Mouse (Mus musculus) neural tube, embryonic 11.5 days (tissue): ENCODE results near the gene Spem1. TPM values are rescaled to one million over a fixed set of nuclear protein-coding genes. Genes with fewer than 3 reads are reported as not detected.

Experiments used
- ATAC-seq: fragments of 200-750 bp; cut with Nextera tagmentation; 2 replicates; pipeline ENCODE4 v1.8.0; 2017; ENCODE audit warnings: moderate number of reproducible peaks, mild to moderate bottlenecking, moderate TSS enrichment, moderate library complexity; ENCODE audit not compliant: insufficient read depth, low FRiP score, low TSS enrichment
- DNase-seq: peaks from one replicate; pipeline ENCODE4 v3.0.0-alpha.2; 2015; ENCODE audit warnings: low spot score
- H3K27ac ChIP-seq: fragments of 300-500 bp; sonication (generic); 2 replicates; pipeline ENCODE4 v1.5.1; 2014; ENCODE audit warnings: low read depth, mild to moderate bottlenecking, low read length
- H3K27me3 ChIP-seq: fragments of 300-500 bp; sonication (generic); 2 replicates; pipeline ENCODE4 v1.6.1; 2014; ENCODE audit warnings: mild to moderate bottlenecking, low read length, mixed read lengths; ENCODE audit not compliant: control insufficient read depth, insufficient read depth
- H3K36me3 ChIP-seq: fragments of 300-500 bp; sonication (generic); 2 replicates; pipeline ENCODE4 v1.6.1; 2014; ENCODE audit warnings: mild to moderate bottlenecking, low read length, moderate library complexity, mixed read lengths; ENCODE audit not compliant: control insufficient read depth, insufficient read depth
- H3K4me1 ChIP-seq: fragments of 300-500 bp; sonication (generic); 2 replicates; pipeline ENCODE4 v1.6.1; 2014; ENCODE audit warnings: low read length, mixed read lengths; ENCODE audit not compliant: control insufficient read depth, insufficient read depth
- H3K4me2 ChIP-seq: fragments of 300-500 bp; sonication (generic); 2 replicates; pipeline ENCODE4 v1.6.1; 2014; ENCODE audit warnings: low read depth, mild to moderate bottlenecking, moderate library complexity
- H3K4me3 ChIP-seq: fragments of 300-500 bp; sonication (generic); 2 replicates; pipeline ENCODE4 v1.5.1; 2014; ENCODE audit warnings: low read depth, low read length
- H3K9ac ChIP-seq: fragments of 300-500 bp; sonication (generic); 2 replicates; pipeline ENCODE4 v1.6.1; 2014; ENCODE audit warnings: mild to moderate bottlenecking, low read length
- H3K9me3 ChIP-seq: fragments of 300-500 bp; sonication (generic); 2 replicates; pipeline ENCODE4 v1.6.1; 2016; ENCODE audit warnings: low read length; ENCODE audit not compliant: control insufficient read depth
- WGBS: fragments of 180-500 bp; shearing (Covaris S2); extraction: QIAGEN DNeasy Blood & Tissue Kit; methylation state at CpG from one replicate; pipeline ENCODE4 v1.1.7; 2014; 5-methylcytosine and 5-hydroxymethylcytosine counted together
- polyA plus RNA-seq: library from polyadenylated mRNA; unstranded; fragments of >200 nt; fragmentation: Nextera tagmentation; extraction: Ambion mirVana; gene quantifications from 2 replicates; pipeline ENCODE4 v1.2.1, GENCODE M21; 2014

The Spem1 gene
- polyA plus RNA-seq, 1 experiment from 2014 or later, result not detected

DNA sequence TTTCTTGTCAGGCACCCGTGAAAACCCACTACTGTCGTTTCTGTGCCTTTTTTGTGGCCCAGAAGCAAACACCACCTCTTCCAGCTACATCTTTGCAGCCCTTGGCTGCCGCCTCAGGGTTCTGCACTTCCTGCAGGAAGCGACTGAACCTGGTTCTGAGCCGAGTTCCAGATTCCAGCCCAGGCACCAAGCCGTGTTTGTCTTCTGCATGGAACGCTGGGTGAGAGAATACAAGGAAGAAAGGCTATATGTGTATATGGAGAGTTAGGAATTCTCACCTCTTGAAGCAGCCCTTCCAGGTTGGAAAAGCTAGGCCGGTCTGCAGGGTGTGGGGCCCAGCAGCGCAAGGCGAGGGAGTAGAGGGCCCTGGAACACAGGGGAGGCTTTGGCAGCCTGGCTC lies 32.7 kb upstream of the Spem1 start:
- Histone ChIP-seq H3K27me3 (peaks cover 13% of the 10 kb centered on the region), H3K9ac (no peak overlapping the region), H3K36me3 (peaks cover 6% of the 10 kb centered on the region), H3K4me1 (no peaks in the 10 kb centered on the region), H3K4me2 (no peak overlapping the region), H3K27ac (no peak overlapping the region), H3K4me3 (no peak overlapping the region), H3K9me3 (no peaks in the 10 kb centered on the region)
- no peak for DNase-seq
- 89% methylated on average over 10 of the region's 10 CpGs for WGBS
- ATAC-seq, result no peak

DNA sequence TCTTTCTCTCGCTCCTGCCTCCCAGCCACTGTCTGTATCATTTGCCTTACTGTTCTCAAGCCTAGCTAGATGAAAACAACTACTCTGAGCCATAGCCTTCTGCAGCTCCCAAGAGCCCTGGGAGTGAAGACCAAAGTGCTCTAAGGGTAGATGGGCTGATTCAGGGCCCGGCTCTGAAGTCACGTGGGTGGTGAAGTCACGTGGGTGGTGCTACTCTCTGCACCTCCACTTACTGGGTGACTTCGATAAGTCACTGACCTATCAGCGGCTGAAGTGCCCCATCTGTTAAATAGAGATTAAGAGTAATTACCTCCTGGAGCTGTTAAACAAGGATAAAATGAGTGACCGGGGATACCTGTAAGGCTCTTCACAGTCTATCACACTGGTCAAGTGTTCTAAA lies 32.0 kb upstream of the Spem1 start:
- peaks cover 7% of the 10 kb centered on the region for H3K36me3 ChIP-seq
- DNase-seq (no peak), ATAC-seq (no peak)
- H3K27me3 ChIP-seq, result peaks cover 10% of the 10 kb centered on the region
- no peak overlapping the region for H3K4me2 ChIP-seq
- 80% methylated on average over 7 of the region's 7 CpGs for WGBS
- no peak overlapping the region for H3K9ac ChIP-seq
- H3K4me1 ChIP-seq, result no peaks in the 10 kb centered on the region
- H3K27ac ChIP-seq, result 0 out of 2 replicates have a peak overlapping the region, but pooled peaks have one; percentile 17
- H3K4me3 ChIP-seq, result no peak overlapping the region
- H3K9me3 ChIP-seq, result no peaks in the 10 kb centered on the region

DNA sequence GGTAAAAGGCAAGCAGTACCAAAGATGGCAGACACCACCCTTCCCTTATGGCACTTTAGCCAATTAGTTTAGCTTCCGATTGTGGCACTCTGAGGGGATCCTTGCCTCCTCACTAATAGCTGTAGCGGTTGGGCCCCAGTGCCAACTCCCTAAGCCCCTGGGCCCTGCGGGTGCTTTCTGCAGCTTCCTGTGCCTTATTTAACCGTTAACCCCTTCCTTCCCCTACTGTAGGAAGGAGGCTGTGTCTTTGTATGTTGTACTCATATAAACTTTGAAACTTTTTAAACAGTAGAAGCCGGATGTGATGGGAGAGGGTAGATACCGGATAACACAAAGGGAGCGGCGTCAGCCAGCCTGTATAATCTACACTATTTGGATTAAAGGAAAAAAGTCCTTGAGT lies 28.8 kb upstream of the Spem1 start:
- no peak for ATAC-seq
- H3K4me1 ChIP-seq, result peaks cover 13% of the 10 kb centered on the region

DNA sequence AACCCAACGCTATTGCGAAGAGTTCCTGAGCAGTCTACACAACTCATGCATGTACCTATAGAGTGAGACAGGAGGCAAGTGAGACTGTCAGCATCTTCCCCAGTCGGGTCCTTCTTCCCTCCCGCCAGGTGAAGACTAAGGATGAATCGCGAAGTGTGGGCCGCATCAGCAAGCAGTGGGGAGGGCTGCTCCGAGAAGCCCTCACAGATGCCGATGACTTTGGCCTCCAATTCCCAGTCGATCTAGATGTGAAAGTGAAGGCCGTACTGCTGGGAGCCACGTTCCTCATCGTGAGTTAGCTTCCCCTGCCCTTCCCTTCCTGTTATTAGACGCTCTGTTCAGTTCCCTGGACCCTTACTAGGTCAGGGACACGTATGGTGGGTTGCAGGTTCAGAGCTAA lies 27.9 kb upstream of the Spem1 start:
- Histone ChIP-seq H3K27me3 (no peaks in the 10 kb centered on the region), H3K9ac (no peak overlapping the region), H3K4me2 (no peak overlapping the region), H3K9me3 (no peaks in the 10 kb centered on the region), H3K27ac (no peak overlapping the region), H3K36me3 (peaks cover 7% of the 10 kb centered on the region), H3K4me1 (peaks cover 19% of the 10 kb centered on the region), H3K4me3 (no peak overlapping the region)
- WGBS, result 95% methylated on average over 15 of the region's 15 CpGs
- DNase-seq, result no peak
- no peak for ATAC-seq

More for the DNA sequence above, 28.8 kb upstream of the Spem1 start:
- Histone ChIP-seq H3K4me3 (no peak overlapping the region), H3K4me2 (no peak overlapping the region), H3K27me3 (no peaks in the 10 kb centered on the region), H3K9ac (no peak overlapping the region), H3K9me3 (no peaks in the 10 kb centered on the region), H3K27ac (no peak overlapping the region), H3K36me3 (peaks cover 7% of the 10 kb centered on the region)
- DNase-seq, result no peak
- WGBS, result 85% methylated on average over 8 of the region's 8 CpGs

DNA sequence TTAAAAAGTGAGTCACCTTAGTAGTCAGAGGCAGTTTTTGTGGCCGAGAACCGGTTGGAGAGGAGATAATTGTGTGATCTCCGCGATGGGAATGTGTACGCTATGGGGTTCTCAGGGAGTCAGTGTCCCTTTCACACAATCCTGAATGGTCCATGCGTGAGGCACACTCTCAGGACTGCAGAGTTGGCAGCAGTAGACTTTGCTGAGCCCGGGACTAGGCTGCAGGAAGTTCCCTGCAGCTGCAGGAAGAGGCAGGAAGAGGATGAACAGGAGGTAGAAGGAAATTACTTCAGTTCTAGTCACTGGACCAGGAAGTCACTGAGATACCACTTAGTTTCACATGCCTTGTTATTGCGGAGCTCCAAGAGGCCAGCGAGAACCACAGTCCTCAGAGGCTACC lies 27.1 kb upstream of the Spem1 start:
- Histone ChIP-seq H3K27me3 (no peaks in the 10 kb centered on the region), H3K4me2 (no peak overlapping the region), H3K4me1 (peaks cover 19% of the 10 kb centered on the region), H3K36me3 (peaks cover 7% of the 10 kb centered on the region), H3K27ac (no peak overlapping the region), H3K9ac (no peak overlapping the region), H3K4me3 (no peak overlapping the region), H3K9me3 (no peaks in the 10 kb centered on the region)
- WGBS, result 92% methylated on average over 9 of the region's 9 CpGs
- no peak for DNase-seq
- no peak for ATAC-seq

DNA sequence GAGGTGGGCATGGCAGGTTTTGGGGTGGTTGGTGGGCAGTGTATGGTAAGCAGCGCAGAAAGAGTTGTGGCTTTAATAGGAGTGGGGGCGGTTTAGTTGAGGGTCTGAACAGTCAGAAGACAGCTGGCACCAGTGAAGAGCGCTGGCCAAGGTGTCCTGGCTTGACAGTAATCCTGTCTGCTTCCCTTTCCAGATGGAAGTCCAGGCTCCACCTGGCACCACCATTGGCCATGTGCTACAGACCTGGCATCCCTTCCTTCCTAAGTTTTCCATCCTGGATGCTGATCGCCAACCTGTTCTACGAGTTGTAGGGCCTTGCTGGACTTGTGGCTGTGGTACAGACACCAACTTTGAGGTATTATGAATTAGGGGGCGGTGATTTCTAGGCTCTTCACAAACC lies 26.0 kb upstream of the Spem1 start:
- no peak for ATAC-seq
- no peak overlapping the region for H3K27ac ChIP-seq
- WGBS, result 96% methylated on average over 6 of the region's 6 CpGs

DNA sequence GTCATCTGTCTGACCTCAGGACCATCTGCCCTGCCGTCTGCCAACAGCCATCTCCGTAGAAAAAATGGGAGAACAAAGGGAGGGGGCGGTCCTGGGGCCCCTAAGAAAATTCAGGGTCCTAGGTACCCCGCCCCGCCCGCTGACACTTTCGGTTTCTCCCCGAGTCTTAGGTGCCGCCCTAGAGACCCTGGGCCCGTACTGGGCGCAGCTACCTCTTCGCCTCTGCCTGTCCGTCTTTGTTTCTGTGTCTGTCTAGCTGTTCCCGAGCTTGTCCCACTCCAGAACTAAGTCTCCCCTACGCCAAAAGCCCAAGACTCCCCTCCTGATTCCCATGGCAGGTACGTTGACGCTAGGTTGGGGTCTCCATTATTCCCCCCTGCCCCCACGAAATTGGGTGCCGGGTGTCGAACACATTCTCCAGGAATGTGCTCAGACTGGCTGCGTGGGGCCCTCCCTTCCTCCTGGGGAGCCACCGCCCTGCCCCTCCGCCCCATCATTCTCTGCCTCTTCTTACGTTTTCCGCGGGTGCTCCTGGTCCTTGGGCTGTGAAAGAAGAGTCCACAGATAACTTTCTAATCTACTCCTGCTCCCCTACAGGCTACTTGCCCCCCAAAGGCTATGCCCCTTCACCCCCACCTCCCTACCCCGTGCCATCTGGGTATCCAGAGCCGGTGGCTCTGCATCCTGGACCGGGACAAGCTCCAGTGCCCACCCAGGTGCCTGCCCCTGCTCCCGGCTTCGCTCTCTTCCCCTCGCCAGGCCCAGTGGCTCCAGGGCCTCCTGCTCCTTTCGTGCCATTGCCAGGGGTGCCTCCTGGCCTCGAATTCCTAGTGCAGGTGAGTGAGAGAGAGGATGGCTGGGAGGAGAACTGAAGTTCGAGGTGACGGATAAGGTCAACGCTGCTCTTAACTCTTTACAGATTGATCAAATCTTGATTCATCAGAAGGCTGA lies 25.0 kb upstream of the Spem1 start:
- Histone ChIP-seq H3K9me3 (no peaks in the 10 kb centered on the region), H3K27me3 (no peaks in the 10 kb centered on the region), H3K4me1 (peaks cover 19% of the 10 kb centered on the region), H3K4me2 (peak overlapping the region; percentile 90), H3K27ac (peak overlapping the region; percentile 97), H3K9ac (peak overlapping the region; percentile 93), H3K4me3 (peak overlapping the region; percentile 78), H3K36me3 (peaks cover 7% of the 10 kb centered on the region)
- WGBS, result 13% methylated on average over 37 of the region's 37 CpGs
- ATAC-seq (peak; percentile 51; the same call in 1 of the 2 replicates), DNase-seq (no peak)

More for the DNA sequence above, 26.0 kb upstream of the Spem1 start:
- no peak for DNase-seq
- Histone ChIP-seq H3K36me3 (peaks cover 7% of the 10 kb centered on the region), H3K27me3 (no peaks in the 10 kb centered on the region), H3K4me2 (peak overlapping the region; percentile 90), H3K4me3 (no peak overlapping the region; the same call in 1 of the 2 replicates), H3K9ac (no peak overlapping the region), H3K4me1 (peaks cover 19% of the 10 kb centered on the region), H3K9me3 (no peaks in the 10 kb centered on the region)

DNA sequence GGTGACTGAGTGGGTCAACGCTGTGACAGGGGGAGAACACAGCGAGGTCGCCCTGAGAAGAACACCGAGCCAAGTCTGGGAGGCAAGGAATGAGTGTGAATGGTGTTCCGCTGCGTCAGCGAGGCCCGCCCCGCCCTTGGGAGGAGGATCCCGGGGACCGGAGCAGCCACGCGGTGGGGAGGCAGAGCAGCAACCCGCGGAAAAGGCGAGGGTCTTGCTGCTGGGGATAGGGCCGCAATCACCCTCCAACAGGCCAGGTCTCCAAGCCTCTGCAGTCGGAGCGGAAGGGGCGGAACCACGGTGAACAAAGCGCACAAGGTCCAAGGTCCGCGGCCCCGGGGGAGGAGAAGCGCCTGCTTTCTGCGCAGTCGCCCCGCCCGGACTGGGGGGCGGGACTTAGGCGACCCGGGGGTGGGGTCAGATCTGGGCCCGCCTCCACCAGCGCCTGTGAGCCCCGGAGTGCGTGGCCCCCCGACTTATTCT lies 24.3 kb upstream of the Spem1 start, which contains the start of gene Plscr3:
Plscr3 (plus strand) TSS at position 179 of the 483 bp plus-strand sequence.
- peak; percentile 88 for ATAC-seq
- peak within 1 kb of the TSS; percentile 78 for H3K4me3 ChIP-seq
- H3K9ac ChIP-seq, result peak within 1 kb of the TSS; percentile 93
- peak within 1 kb of the TSS; percentile 97 for H3K27ac ChIP-seq
- DNase-seq, result peak; percentile 96
- H3K4me1 ChIP-seq, result peaks cover 19% of the 10 kb centered on the region
- under 1% methylated on average over 38 of the region's 38 CpGs for WGBS
- no peaks in the 10 kb centered on the region for H3K27me3 ChIP-seq
- no peaks in the 10 kb centered on the region for H3K9me3 ChIP-seq
- H3K4me2 ChIP-seq, result peak within 1 kb of the TSS; percentile 90
- H3K36me3 ChIP-seq, result peaks cover 5% of the 10 kb centered on the region
